Mouse (Mus musculus) olfactory bulb, adult 2 months (tissue): ENCODE measurements around the gene Lig3.

Experiments
- CTCF ChIP-seq: fragments of 200-500 bp; IDR thresholded peaks from 2 replicates; pipeline ENCODE4 v1.5.1; 2012; ENCODE audit warnings: low read depth, mild to moderate bottlenecking, low read length, moderate library complexity; ENCODE audit not compliant: insufficient read depth
- POLR2A ChIP-seq: fragments of 200-500 bp; IDR thresholded peaks from 2 replicates; pipeline ENCODE4 v1.6.1; 2012; ENCODE audit warnings: mild to moderate bottlenecking, low read depth, low read length, moderate library complexity; ENCODE audit not compliant: insufficient read depth

GRCm38 (mm10) chr11:82847571-82848000, 66.7 kb downstream of the Lig3 start:
- TF ChIP-seq POLR2A: no peak
- TF ChIP-seq CTCF: no peak
